Mouse (Mus musculus) midbrain, embryonic 11.5 days (tissue): Measurements from ENCODE around the gene Alg12. TPM values are rescaled to one million over a fixed set of nuclear protein-coding genes. Genes with fewer than 3 reads are reported as not detected.

ENCODE experiments used
- ATAC-seq: fragments of 200-750 bp; cut with Nextera tagmentation; 2 replicates; pipeline ENCODE4 v1.8.0; 2017; ENCODE audit warnings: moderate TSS enrichment, moderate library complexity; ENCODE audit not compliant: low FRiP score
- DNase-seq: peaks from one replicate; pipeline ENCODE4 v3.0.0; 2015; ENCODE audit warnings: low spot score; ENCODE audit errors: missing footprints
- H3K27ac ChIP-seq: fragments of 300-500 bp; sonication (generic); 2 replicates; pipeline ENCODE4 v1.5.1; 2014; ENCODE audit warnings: low read depth, low read length
- H3K27me3 ChIP-seq: fragments of 300-500 bp; sonication (generic); 2 replicates; pipeline ENCODE4 v1.6.1; 2014; ENCODE audit warnings: mild to moderate bottlenecking, low read length, moderate library complexity, mixed read lengths; ENCODE audit not compliant: control insufficient read depth, insufficient read depth
- H3K36me3 ChIP-seq: fragments of 300-500 bp; sonication (generic); 2 replicates; pipeline ENCODE4 v1.6.1; 2014; ENCODE audit warnings: mild to moderate bottlenecking, low read length, moderate library complexity, mixed read lengths; ENCODE audit not compliant: control insufficient read depth, insufficient read depth
- H3K4me1 ChIP-seq: fragments of 300-500 bp; sonication (generic); 2 replicates; pipeline ENCODE4 v1.6.1; 2014; ENCODE audit warnings: low read length; ENCODE audit not compliant: control insufficient read depth, insufficient read depth
- H3K4me2 ChIP-seq: fragments of 300-500 bp; sonication (generic); 2 replicates; pipeline ENCODE4 v1.6.1; 2014; ENCODE audit warnings: mild to moderate bottlenecking, moderate library complexity
- H3K4me3 ChIP-seq: fragments of 300-500 bp; sonication (generic); 2 replicates; pipeline ENCODE4 v1.5.1; 2014; ENCODE audit warnings: low read depth, low read length
- H3K9ac ChIP-seq: fragments of 300-500 bp; sonication (generic); 2 replicates; pipeline ENCODE4 v1.6.1; 2014; ENCODE audit warnings: low read length
- H3K9me3 ChIP-seq: fragments of 300-500 bp; sonication (generic); 2 replicates; pipeline ENCODE4 v1.6.1; 2016; ENCODE audit warnings: low read length; ENCODE audit not compliant: control insufficient read depth
- WGBS: fragments of 180-500 bp; shearing (Covaris S2); extraction: QIAGEN DNeasy Blood & Tissue Kit; methylation state at CpG from one replicate; pipeline ENCODE4 v1.1.7; 2014; 5-methylcytosine and 5-hydroxymethylcytosine counted together
- polyA plus RNA-seq: library from polyadenylated mRNA; unstranded; fragments of >200 nt; fragmentation: Nextera tagmentation; extraction: Ambion mirVana; gene quantifications from 2 replicates; pipeline ENCODE4 v1.2.1, GENCODE M21; 2014

The Alg12 gene
- polyA plus RNA-seq, 1 experiment from 2014 or later: 10.8 TPM

- Histone ChIP-seq H3K27ac (no peak overlapping the region), H3K9ac (no peak overlapping the region), H3K27me3 (no peaks in the 10 kb centered on the region), H3K36me3 (no peaks in the 10 kb centered on the region), H3K4me2 (no peak overlapping the region), H3K4me3 (no peak overlapping the region), H3K4me1 (peaks cover 7% of the 10 kb centered on the region; the same call in 1 of the 2 replicates), H3K9me3 (no peaks in the 10 kb centered on the region)
- WGBS: 80% methylated on average over 5 of the region's 5 CpGs
- DNase-seq (no peak), ATAC-seq (no peak)
Measured at GRCm38 (mm10) chr15:88856613-88857012, 37.5 kb upstream of the Alg12 start.

GRCm38 (mm10) chr15:88855896-88856417 lies 36.8 kb upstream of the Alg12 start:
- Histone ChIP-seq H3K9ac (no peak overlapping the region), H3K27me3 (no peaks in the 10 kb centered on the region), H3K4me2 (no peak overlapping the region), H3K9me3 (no peaks in the 10 kb centered on the region), H3K4me1 (0 out of 2 replicates have a peak, but pooled peaks cover 3% of the 10 kb centered on the region), H3K27ac (no peak overlapping the region), H3K36me3 (no peaks in the 10 kb centered on the region), H3K4me3 (no peak overlapping the region)
- WGBS: 82% methylated on average over 6 of the region's 6 CpGs
- no peak for ATAC-seq
- no peak for DNase-seq

- Histone ChIP-seq H3K27ac (no peak overlapping the region), H3K4me3 (no peak overlapping the region), H3K27me3 (no peaks in the 10 kb centered on the region), H3K9me3 (no peaks in the 10 kb centered on the region), H3K4me2 (no peak overlapping the region), H3K4me1 (0 out of 2 replicates have a peak, but pooled peaks cover 3% of the 10 kb centered on the region), H3K9ac (no peak overlapping the region), H3K36me3 (no peaks in the 10 kb centered on the region)
- peak; percentile 85 for DNase-seq
- ATAC-seq: no peak
- WGBS: 78% methylated on average over 15 of the region's 15 CpGs
Measured at GRCm38 (mm10) chr15:88854969-88855830, 36.1 kb upstream of the Alg12 start.

- no peak overlapping the region for H3K4me3 ChIP-seq
- no peaks in the 10 kb centered on the region for H3K9me3 ChIP-seq
- H3K36me3 ChIP-seq: no peaks in the 10 kb centered on the region
- 0 out of 2 replicates have a peak, but pooled peaks cover 3% of the 10 kb centered on the region for H3K4me1 ChIP-seq
- no peak overlapping the region for H3K27ac ChIP-seq
- no peak overlapping the region for H3K4me2 ChIP-seq
- H3K9ac ChIP-seq: no peak overlapping the region
- DNase-seq: no peak
- 70% methylated on average over 6 of the region's 6 CpGs for WGBS
- ATAC-seq: no peak
- no peaks in the 10 kb centered on the region for H3K27me3 ChIP-seq
Measured at GRCm38 (mm10) chr15:88854119-88854968, 35.2 kb upstream of the Alg12 start.

GRCm38 (mm10) chr15:88853106-88853505 lies 34.0 kb upstream of the Alg12 start:
- DNase-seq (no peak), ATAC-seq (no peak)
- 91% methylated on average over 9 of the region's 9 CpGs for WGBS
- no peaks in the 10 kb centered on the region for H3K27me3 ChIP-seq
- no peak overlapping the region for H3K9ac ChIP-seq
- no peak overlapping the region for H3K4me2 ChIP-seq
- no peak overlapping the region for H3K27ac ChIP-seq
- H3K36me3 ChIP-seq: no peaks in the 10 kb centered on the region
- H3K4me1 ChIP-seq: 0 out of 2 replicates have a peak, but pooled peaks cover 3% of the 10 kb centered on the region
- H3K9me3 ChIP-seq: no peaks in the 10 kb centered on the region
- H3K4me3 ChIP-seq: no peak overlapping the region

GRCm38 (mm10) chr15:88851507-88852149 lies 32.5 kb upstream of the Alg12 start:
- DNase-seq: no peak
- no peak for ATAC-seq
- 0 out of 2 replicates have a peak, but pooled peaks cover 3% of the 10 kb centered on the region for H3K4me1 ChIP-seq
- H3K4me3 ChIP-seq: no peak overlapping the region
- no peak overlapping the region for H3K4me2 ChIP-seq
- WGBS: 85% methylated on average over 10 of the region's 10 CpGs
- no peaks in the 10 kb centered on the region for H3K9me3 ChIP-seq
- no peak overlapping the region for H3K9ac ChIP-seq
- no peak overlapping the region for H3K27ac ChIP-seq
- H3K27me3 ChIP-seq: no peaks in the 10 kb centered on the region
- no peaks in the 10 kb centered on the region for H3K36me3 ChIP-seq

GRCm38 (mm10) chr15:88851076-88851475 lies 32.0 kb upstream of the Alg12 start:
- ATAC-seq (no peak), DNase-seq (no peak)
- WGBS: 64% methylated on average over 3 of the region's 3 CpGs
- Histone ChIP-seq H3K27ac (no peak overlapping the region), H3K9ac (no peak overlapping the region), H3K4me2 (no peak overlapping the region), H3K4me3 (no peak overlapping the region), H3K9me3 (no peaks in the 10 kb centered on the region), H3K4me1 (0 out of 2 replicates have a peak, but pooled peaks cover 3% of the 10 kb centered on the region), H3K27me3 (no peaks in the 10 kb centered on the region), H3K36me3 (no peaks in the 10 kb centered on the region)

- no peaks in the 10 kb centered on the region for H3K9me3 ChIP-seq
- ATAC-seq (no peak), DNase-seq (no peak)
- no peak overlapping the region for H3K4me2 ChIP-seq
- 0 out of 2 replicates have a peak, but pooled peaks cover 3% of the 10 kb centered on the region for H3K4me1 ChIP-seq
- no peaks in the 10 kb centered on the region for H3K27me3 ChIP-seq
- no peak overlapping the region for H3K9ac ChIP-seq
- H3K36me3 ChIP-seq: no peaks in the 10 kb centered on the region
- H3K4me3 ChIP-seq: no peak overlapping the region
- WGBS: 66% methylated on average over 10 of the region's 10 CpGs
- H3K27ac ChIP-seq: no peak overlapping the region
Measured at GRCm38 (mm10) chr15:88850146-88850826, 31.2 kb upstream of the Alg12 start.
